In the genomic region with DNA sequence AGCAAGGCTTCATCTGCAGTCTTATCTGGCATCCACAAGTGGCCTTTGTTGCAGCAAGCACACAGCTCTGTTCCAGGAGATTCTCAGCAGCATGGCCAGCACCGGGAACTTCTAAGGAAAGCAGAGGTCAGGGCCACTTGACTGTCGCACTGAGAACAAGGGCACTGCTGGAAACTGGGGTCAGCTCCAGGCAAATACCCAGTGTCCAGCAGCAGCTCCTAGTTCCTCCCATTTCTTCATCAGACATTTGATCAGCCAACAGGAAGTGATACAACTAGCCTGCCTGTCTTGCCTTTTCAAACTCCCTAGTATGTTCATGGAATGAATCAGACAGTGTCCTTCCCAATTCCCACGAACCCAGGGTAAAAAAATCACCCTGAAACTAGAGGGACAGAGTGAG, we compare ENCODE assay signal across 19 mouse cellular contexts.
DNase-seq lines count a peak whose midpoint lies in the region; ATAC-seq and TF ChIP-seq lines count a peak whose summit lies in the region.
"Had no signal": no experiment of that assay in that cellular context is flagged by ENCODE, and none has a peak within 500 bp of the region (broad histone marks: within the 10 kb centered on the region; RNA-seq: fewer than 3 reads in every experiment).

No protein-coding gene starts in this region.

- H3K4me3 ChIP-seq in liver, adult 2 months (ENCODE audit: insufficient read depth, low read depth, low read length): no peak overlapping the region
- no peak overlapping the region for H3K4me3 ChIP-seq in liver, postnatal 0 days (ENCODE audit: low read depth, low read length)
- H3K4me3 ChIP-seq: embryonic facial prominence, embryonic 15.5 days; forebrain, embryonic 15.5 days; left cerebral cortex, adult 2 months; limb, embryonic 13.5 days; stomach, embryonic 15.5 days had no signal

- TF ChIP-seq POLR2A in liver, adult 2 months (IDR thresholded peaks at IDR 0.05; ENCODE audit: extremely low read depth, insufficient read depth, low read length): no peak

- H3K27ac ChIP-seq in liver, adult 2 months (replicated peaks; ENCODE audit: insufficient read depth, low read depth, low read length): no peak overlapping the region
- H3K27ac ChIP-seq in liver, postnatal 0 days (ENCODE audit: low read depth): no peak overlapping the region
- H3K27ac ChIP-seq: embryonic facial prominence, embryonic 15.5 days; forebrain, embryonic 15.5 days; hindbrain, postnatal 0 days; left cerebral cortex, adult 2 months; limb, embryonic 13.5 days; stomach, embryonic 15.5 days had no signal

- no peak for ATAC-seq in liver, postnatal 0 days
- ATAC-seq in megakaryocyte-erythroid progenitor cell, adult 5-6 weeks (replicated peaks; ENCODE audit: low FRiP score, low TSS enrichment, poor library complexity, severe bottlenecking): peak; percentile 30
- ATAC-seq: forebrain, embryonic 15.5 days; hindbrain, postnatal 0 days had no signal

- DNase-seq in adrenal gland, adult (ENCODE audit: inconsistent age in 2 of 2, low spot score in 1 of 2): peak; percentile 28 to 72
- DNase-seq in adrenal gland, postnatal 4 days (ENCODE audit: low spot score in 2 of 2): no peak
- DNase-seq in liver, adult 2 months (ENCODE audit: extremely low read depth, low read depth, low spot score): peak; percentile 34
- DNase-seq in liver, postnatal 0 days: no peak
- DNase-seq in adrenal gland, postnatal 14 days: peak; percentile 7
- no peak for DNase-seq in left cerebral cortex, adult 8-10 months (ENCODE audit: low spot score in 2 of 2)
- DNase-seq in right cerebral cortex, adult 18-20 months: no peak
- DNase-seq: cerebellum, postnatal 10 days; gastrocnemius, postnatal 10 days; kidney, adult 2 months; right cerebral cortex, postnatal 4 days had no signal

- H3K27me3 ChIP-seq in liver, adult 2 months (ENCODE audit: control insufficient read depth, insufficient read depth, low read length): no peaks in the 10 kb centered on the region
- no peaks in the 10 kb centered on the region for H3K27me3 ChIP-seq in liver, postnatal 0 days (ENCODE audit: insufficient read depth, low read length)
- H3K27me3 ChIP-seq: embryonic facial prominence, embryonic 15.5 days; forebrain, embryonic 15.5 days; limb, embryonic 13.5 days; stomach, embryonic 15.5 days had no signal

- H3K4me1 ChIP-seq in liver, adult 2 months (ENCODE audit: control insufficient read depth, insufficient read depth, low read length): peaks cover 5% of the 10 kb centered on the region
- H3K4me1 ChIP-seq in liver, postnatal 0 days (ENCODE audit: insufficient read depth): peaks cover 17% of the 10 kb centered on the region
- H3K4me1 ChIP-seq: forebrain, embryonic 15.5 days had no signal

- no peak overlapping the region for H3K4me2 ChIP-seq in liver, postnatal 0 days (ENCODE audit: low read depth, low read length)
- H3K4me2 ChIP-seq: embryonic facial prominence, embryonic 15.5 days; forebrain, embryonic 15.5 days; limb, embryonic 13.5 days; midbrain, embryonic 11.5 days; stomach, embryonic 15.5 days had no signal

- no peaks in the 10 kb centered on the region for H3K9me3 ChIP-seq in liver, postnatal 0 days (ENCODE audit: low read length)
- H3K9me3 ChIP-seq: embryonic facial prominence, embryonic 15.5 days; forebrain, embryonic 15.5 days; limb, embryonic 13.5 days; stomach, embryonic 15.5 days had no signal

- no peak for TF ChIP-seq CTCF in liver, adult 2 months (IDR thresholded peaks at IDR 0.05; ENCODE audit: low read depth, low read length)
- no peak for TF ChIP-seq CTCF in liver, postnatal 0 days (IDR thresholded peaks at IDR 0.05; ENCODE audit: low read depth)

- H3K36me3 ChIP-seq in liver, adult 2 months (ENCODE audit: control insufficient read depth, insufficient read depth, low read length): peaks cover 2% of the 10 kb centered on the region; the same call in 1 of the 2 replicates
- H3K36me3 ChIP-seq in liver, postnatal 0 days (replicated peaks; ENCODE audit: insufficient read depth, low read length): no peaks in the 10 kb centered on the region
- H3K36me3 ChIP-seq: embryonic facial prominence, embryonic 15.5 days; forebrain, embryonic 15.5 days; limb, embryonic 13.5 days; stomach, embryonic 15.5 days had no signal

- H3K9ac ChIP-seq in liver, adult 2 months (ENCODE audit: low read depth, low read length): no peak overlapping the region
- no peak overlapping the region for H3K9ac ChIP-seq in liver, postnatal 0 days (replicated peaks)
- H3K9ac ChIP-seq: embryonic facial prominence, embryonic 15.5 days; forebrain, embryonic 15.5 days; limb, embryonic 13.5 days; stomach, embryonic 15.5 days had no signal

- 33% methylated on average over 3 of the region's 3 CpGs for WGBS in liver, adult 2 months
- 42% methylated on average over 3 of the region's 3 CpGs for WGBS in liver, postnatal 0 days (ENCODE audit: insufficient replicate concordance)

- no peak for TF ChIP-seq EP300 in liver, postnatal 0 days (IDR thresholded peaks at IDR 0.05; ENCODE audit: low read depth)

- peaks cover 19% of the 10 kb centered on the region; the same call in 1 of the 2 replicates for H3K79me2 ChIP-seq in liver, adult 2 months (ENCODE audit: control insufficient read depth, insufficient read depth, low read length)

Comparison
In these comparisons a context has a peak if more than half of its experiments do, and no peak if none do; other contexts are left out.
1. DNase-seq: peak in adrenal gland, adult (2 of 2), liver, adult 2 months (single experiment) and adrenal gland, postnatal 14 days (single experiment); none in adrenal gland, postnatal 4 days (0 of 2), liver, postnatal 0 days (single experiment), left cerebral cortex, adult 8-10 months (0 of 2) and right cerebral cortex, adult 18-20 months (single experiment).